Mouse (Mus musculus): ENCODE measurements around the gene Phb. TPM values are rescaled to one million over a fixed set of nuclear protein-coding genes. Genes with fewer than 3 reads are reported as not detected.

The Phb gene
- polyA plus RNA-seq (2012; ENCODE audit: low replicate concordance), result 11.3 and 30.4 TPM in 2 replicates

DNA sequence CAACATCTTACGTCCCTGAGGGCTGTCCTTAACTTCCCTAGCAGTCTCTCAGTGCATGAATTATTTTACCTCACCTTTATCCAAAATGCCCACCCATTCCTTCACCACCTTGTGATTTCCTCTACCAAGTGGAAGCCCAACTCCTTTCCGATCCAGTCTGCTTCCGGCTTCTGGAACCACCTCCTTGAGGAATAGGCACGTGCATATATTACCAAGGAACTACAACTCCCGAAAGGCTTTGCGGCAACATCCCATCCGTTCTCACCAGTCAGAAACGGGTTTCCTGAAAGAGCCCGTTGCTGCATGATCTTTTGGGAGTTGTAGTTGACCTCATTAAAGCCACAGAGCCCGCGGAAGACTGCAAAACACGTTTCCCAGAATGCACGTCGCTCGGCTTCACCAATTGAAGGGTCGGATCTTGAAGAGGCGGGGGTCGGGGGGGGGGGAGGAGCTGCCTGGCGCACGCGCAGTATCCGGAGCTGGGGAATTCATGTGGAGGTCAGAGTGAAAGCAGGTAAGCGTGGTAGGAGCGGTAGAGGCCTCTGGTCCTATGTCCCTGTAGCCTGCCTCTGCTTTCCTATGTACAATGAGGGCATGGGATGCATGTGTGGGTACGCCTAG is at the start of gene Phb:
Gene Phb, plus strand, starts transcription at position 429 of the 621 bp plus-strand sequence.

DNA sequence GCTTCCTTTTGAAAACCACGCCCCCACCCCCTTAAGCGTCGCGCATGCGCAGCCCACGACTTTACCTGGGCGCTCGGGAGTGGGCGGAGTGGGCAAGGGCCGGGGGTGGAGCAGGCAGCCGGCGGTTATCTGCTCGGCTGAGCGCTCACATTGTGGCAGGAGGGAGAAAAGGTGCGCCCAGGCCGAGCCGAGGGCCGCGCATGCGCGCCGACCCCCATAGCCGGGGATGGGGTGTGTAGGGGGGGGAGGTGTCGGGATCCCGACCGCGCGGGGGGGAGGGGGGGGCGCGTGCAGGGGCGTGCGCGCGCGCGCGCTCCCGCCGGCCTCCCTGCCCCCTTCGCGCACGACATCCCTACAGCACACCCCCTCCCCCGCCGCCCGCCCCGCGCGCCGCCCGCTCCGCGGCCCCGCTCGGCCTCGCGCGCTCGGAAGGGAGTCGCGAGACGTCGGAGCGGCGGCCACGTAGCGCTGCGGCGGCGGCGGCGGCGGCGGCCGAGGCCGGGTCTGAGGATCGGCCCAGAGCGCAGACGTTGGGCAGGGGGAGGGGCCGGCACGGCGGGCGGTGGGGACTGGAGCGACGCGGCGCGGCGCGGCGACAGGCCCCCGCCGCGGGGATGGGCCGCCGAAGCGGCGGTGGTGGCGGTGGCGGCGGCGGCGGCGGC is 45.9 kb downstream of the Phb start, which contains the start of gene Zfp652:
Gene Zfp652, plus strand, starts transcription at position 111 of the 662 bp plus-strand sequence.

DNA sequence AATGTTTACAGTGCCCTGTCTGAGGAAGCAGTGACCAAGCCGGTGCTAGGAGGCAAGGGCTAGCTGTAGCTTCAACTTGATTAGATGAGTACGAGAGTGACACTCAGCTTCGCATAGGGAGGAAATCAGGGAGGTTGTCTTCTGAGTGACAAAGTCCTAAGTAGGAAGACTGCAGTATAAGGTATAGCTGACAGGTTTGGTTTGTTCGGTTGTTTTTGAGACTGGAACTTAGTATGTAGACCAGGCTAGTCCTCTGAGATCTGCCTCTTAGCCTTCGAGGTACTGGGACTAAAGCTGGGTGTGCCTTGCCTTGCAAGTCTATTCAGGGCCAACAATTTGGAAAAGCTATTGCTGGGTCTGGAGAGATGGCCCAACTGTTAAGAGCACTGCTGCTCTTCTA is 56.5 kb downstream of the Phb start, which contains the start of gene B130006D01Rik:
Gene B130006D01Rik, plus strand, starts transcription at position 301 of the 400 bp plus-strand sequence.

Other genes starting within 250 kb of the Phb start
- 0.08 TPM in 1 of 2 replicates, not detected in the other for gene Nxph3, start 152.4 kb upstream of the Phb start, polyA plus RNA-seq (2012; ENCODE audit: low replicate concordance)
- gene Ngfr, start 79.2 kb upstream of the Phb start, polyA plus RNA-seq (2012; ENCODE audit: low replicate concordance), result 0.24 and 1.8 TPM in 2 replicates
- gene Zfp652, start 45.7 kb downstream of the Phb start, polyA plus RNA-seq (2012; ENCODE audit: low replicate concordance), result 70.4 and 75.2 TPM in 2 replicates
- not detected in 2 replicates for gene B130006D01Rik, start 56.6 kb downstream of the Phb start, polyA plus RNA-seq (2012; ENCODE audit: low replicate concordance)
- gene Phospho1, start 157.5 kb downstream of the Phb start, polyA plus RNA-seq (2012; ENCODE audit: low replicate concordance), result 113 and 134 TPM in 2 replicates
- gene Gngt2, start 170.3 kb downstream of the Phb start, polyA plus RNA-seq (2012; ENCODE audit: low replicate concordance), result 9.1 and 9.8 TPM in 2 replicates
- gene Abi3, start 175.5 kb downstream of the Phb start, polyA plus RNA-seq (2012; ENCODE audit: low replicate concordance), result 164 and 299 TPM in 2 replicates
- gene B4galnt2, start 247.9 kb downstream of the Phb start, polyA plus RNA-seq (2012; ENCODE audit: low replicate concordance), result not detected in 2 replicates

All from leukemia stem cell, adult 10-12 weeks (primary cell).